Mouse (Mus musculus): ENCODE measurements around the gene Spag5. TPM values are rescaled to one million over a fixed set of nuclear protein-coding genes. Genes with fewer than 3 reads are reported as not detected.

The Spag5 gene
- polyA plus RNA-seq, 1 experiment, result not detected

DNA sequence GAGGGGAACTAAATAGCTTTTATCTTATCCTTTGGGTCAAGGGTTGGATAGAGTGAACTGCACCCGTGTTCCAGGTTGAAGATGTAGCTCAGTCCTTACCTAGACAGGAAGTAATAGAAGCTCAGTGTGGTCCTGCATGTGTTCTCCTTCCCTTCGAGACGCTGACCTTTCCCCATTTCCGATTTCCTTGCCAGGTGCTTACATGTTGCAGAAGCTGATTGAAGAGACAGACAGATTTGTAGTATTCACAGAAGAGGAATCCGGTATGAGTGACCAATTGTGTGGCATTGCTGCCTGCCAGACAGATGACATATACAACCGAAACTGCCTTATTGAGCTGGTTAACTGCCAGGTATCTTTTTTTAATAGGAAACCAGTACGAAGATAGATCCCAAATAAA, 22.5 kb upstream of the Spag5 start:
- Histone ChIP-seq H3K4me3 (ENCODE audit: insufficient read depth, low read depth, low read length) (no peak overlapping the region), H3K4me1 (ENCODE audit: control insufficient read depth, insufficient read depth, low read length) (no peaks in the 10 kb centered on the region), H3K27ac (ENCODE audit: insufficient read depth, low read depth, low read length) (no peak overlapping the region)
- TF ChIP-seq POLR2A (IDR thresholded peaks at IDR 0.05; ENCODE audit: insufficient read depth, low read depth, low read length) (no peak), CTCF (IDR thresholded peaks at IDR 0.05; ENCODE audit: insufficient read depth, low read depth, low read length) (no peak)
- 81% methylated on average over 7 of the region's 7 CpGs for WGBS

- TF ChIP-seq POLR2A (IDR thresholded peaks at IDR 0.05; ENCODE audit: insufficient read depth, low read depth, low read length) (no peak), CTCF (IDR thresholded peaks at IDR 0.05; ENCODE audit: insufficient read depth, low read depth, low read length) (no peak)
- H3K4me3 ChIP-seq (ENCODE audit: insufficient read depth, low read depth, low read length), result no peak overlapping the region
- no peak overlapping the region for H3K27ac ChIP-seq (ENCODE audit: insufficient read depth, low read depth, low read length)
- WGBS, result 50% methylated on average over 4 of the region's 4 CpGs
- no peaks in the 10 kb centered on the region for H3K4me1 ChIP-seq (ENCODE audit: control insufficient read depth, insufficient read depth, low read length)
These were observed 21.7 kb upstream of the Spag5 start for GRCm38 (mm10) chr11:78279586-78279985.

GRCm38 (mm10) chr11:78289146-78289763, 12.1 kb upstream of the Spag5 start:
- no peak overlapping the region for H3K27ac ChIP-seq (ENCODE audit: insufficient read depth, low read depth, low read length)
- H3K4me3 ChIP-seq (ENCODE audit: insufficient read depth, low read depth, low read length), result no peak overlapping the region
- TF ChIP-seq CTCF (IDR thresholded peaks at IDR 0.05; ENCODE audit: insufficient read depth, low read depth, low read length) (no peak), POLR2A (IDR thresholded peaks at IDR 0.05; ENCODE audit: insufficient read depth, low read depth, low read length) (no peak)
- no peaks in the 10 kb centered on the region for H3K4me1 ChIP-seq (ENCODE audit: control insufficient read depth, insufficient read depth, low read length)
- WGBS, result 87% methylated on average over 7 of the region's 7 CpGs

GRCm38 (mm10) chr11:78290654-78291053, 10.7 kb upstream of the Spag5 start, which contains the start of gene BC030499:
Gene BC030499, plus strand, starts transcription at chr11:78290841.
- TF ChIP-seq POLR2A (IDR thresholded peaks at IDR 0.05; ENCODE audit: insufficient read depth, low read depth, low read length), result no peak
- no peak for TF ChIP-seq CTCF (IDR thresholded peaks at IDR 0.05; ENCODE audit: insufficient read depth, low read depth, low read length)
- 59% methylated on average over 4 of the region's 4 CpGs for WGBS

GRCm38 (mm10) chr11:78294585-78294984, 6.7 kb upstream of the Spag5 start:
- WGBS, result 95% methylated on average over 6 of the region's 6 CpGs
- Histone ChIP-seq H3K4me3 (ENCODE audit: insufficient read depth, low read depth, low read length) (no peak overlapping the region), H3K27ac (ENCODE audit: insufficient read depth, low read depth, low read length) (no peak overlapping the region), H3K4me1 (ENCODE audit: control insufficient read depth, insufficient read depth, low read length) (no peaks in the 10 kb centered on the region)
- no peak for TF ChIP-seq POLR2A (IDR thresholded peaks at IDR 0.05; ENCODE audit: insufficient read depth, low read depth, low read length)
- no peak for TF ChIP-seq CTCF (IDR thresholded peaks at IDR 0.05; ENCODE audit: insufficient read depth, low read depth, low read length)

More at GRCm38 (mm10) chr11:78290654-78291053, 10.7 kb upstream of the Spag5 start, which contains the start of gene BC030499:
- Histone ChIP-seq H3K27ac (ENCODE audit: insufficient read depth, low read depth, low read length) (no peak within 1 kb of the TSS; the same call in none of the 2 replicates), H3K4me3 (ENCODE audit: insufficient read depth, low read depth, low read length) (no peak within 1 kb of the TSS), H3K4me1 (ENCODE audit: control insufficient read depth, insufficient read depth, low read length) (no peaks in the 10 kb centered on the region)

DNA sequence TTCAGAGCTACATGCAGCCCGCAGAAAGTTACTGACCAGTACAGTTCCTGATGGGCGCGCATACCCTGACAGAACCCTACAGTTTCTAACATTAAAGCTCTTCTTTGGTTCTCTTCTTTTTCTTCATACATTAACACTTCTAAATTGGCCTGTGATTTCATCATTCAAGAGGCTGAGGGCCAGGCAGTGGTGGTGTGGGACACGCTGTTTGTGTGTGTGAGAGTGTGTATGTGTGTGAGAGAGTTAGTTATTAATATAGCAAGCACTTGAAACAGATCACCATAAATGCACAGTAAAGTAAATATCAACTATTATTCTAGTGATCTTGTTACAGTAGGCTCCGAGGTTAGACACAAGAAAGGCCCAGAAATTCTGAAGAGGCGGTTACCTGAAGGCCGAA, 412 bp upstream of the Spag5 start:
- H3K27ac ChIP-seq (ENCODE audit: insufficient read depth, low read depth, low read length), result no peak overlapping the region
- 60% methylated on average over 7 of the region's 7 CpGs for WGBS
- TF ChIP-seq POLR2A (IDR thresholded peaks at IDR 0.05; ENCODE audit: insufficient read depth, low read depth, low read length), result no peak
- no peak for TF ChIP-seq CTCF (IDR thresholded peaks at IDR 0.05; ENCODE audit: insufficient read depth, low read depth, low read length)
- H3K4me3 ChIP-seq (ENCODE audit: insufficient read depth, low read depth, low read length), result peak overlapping the region; percentile 42
- peaks cover 6% of the 10 kb centered on the region; the same call in 1 of the 2 replicates for H3K4me1 ChIP-seq (ENCODE audit: control insufficient read depth, insufficient read depth, low read length)

GRCm38 (mm10) chr11:78305272-78305671, 3.9 kb downstream of the Spag5 start:
- TF ChIP-seq CTCF (IDR thresholded peaks at IDR 0.05; ENCODE audit: insufficient read depth, low read depth, low read length) (no peak), POLR2A (IDR thresholded peaks at IDR 0.05; ENCODE audit: insufficient read depth, low read depth, low read length) (no peak)

DNA sequence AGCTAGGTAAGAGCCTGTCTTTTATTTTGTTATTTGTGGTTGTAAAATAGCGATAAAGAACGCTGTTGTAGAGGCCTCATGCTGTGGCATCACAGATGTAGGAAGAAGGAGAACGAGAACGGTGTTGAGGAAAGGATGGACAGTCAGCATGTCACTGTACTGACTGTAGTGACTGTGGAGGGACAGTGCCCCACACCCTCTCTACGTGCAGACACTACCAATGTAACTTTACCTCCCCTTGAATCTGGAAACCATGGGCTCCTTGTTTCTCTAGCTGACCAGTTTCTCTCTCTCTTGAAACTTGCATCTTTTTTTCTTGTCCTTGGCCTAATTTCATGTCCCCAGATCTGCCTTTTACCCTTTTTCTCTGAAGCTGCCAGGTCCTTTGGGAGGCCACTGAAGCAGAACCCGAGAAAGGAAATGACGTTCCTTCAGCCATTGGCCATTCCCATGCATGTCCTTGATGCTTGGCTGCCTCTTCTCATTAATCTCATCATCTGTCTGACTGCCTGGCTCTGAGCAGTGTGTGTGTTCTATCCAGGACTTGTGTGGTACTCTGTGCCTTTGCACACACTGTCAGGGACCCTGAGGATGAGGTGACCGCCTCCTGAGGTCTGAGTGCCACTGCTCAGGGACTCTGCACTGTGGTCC, 9.7 kb downstream of the Spag5 start:
- 80% methylated on average over 8 of the region's 8 CpGs for WGBS
- Histone ChIP-seq H3K4me3 (ENCODE audit: insufficient read depth, low read depth, low read length) (no peak overlapping the region), H3K4me1 (ENCODE audit: control insufficient read depth, insufficient read depth, low read length) (no peaks in the 10 kb centered on the region), H3K27ac (ENCODE audit: insufficient read depth, low read depth, low read length) (no peak overlapping the region)
- no peak for TF ChIP-seq CTCF (IDR thresholded peaks at IDR 0.05; ENCODE audit: insufficient read depth, low read depth, low read length)
- no peak for TF ChIP-seq POLR2A (IDR thresholded peaks at IDR 0.05; ENCODE audit: insufficient read depth, low read depth, low read length)

More at GRCm38 (mm10) chr11:78305272-78305671, 3.9 kb downstream of the Spag5 start:
- Histone ChIP-seq H3K4me3 (ENCODE audit: insufficient read depth, low read depth, low read length) (no peak overlapping the region), H3K27ac (ENCODE audit: insufficient read depth, low read depth, low read length) (no peak overlapping the region), H3K4me1 (ENCODE audit: control insufficient read depth, insufficient read depth, low read length) (peaks cover 6% of the 10 kb centered on the region; the same call in 1 of the 2 replicates)
- 89% methylated on average over 4 of the region's 4 CpGs for WGBS

DNA sequence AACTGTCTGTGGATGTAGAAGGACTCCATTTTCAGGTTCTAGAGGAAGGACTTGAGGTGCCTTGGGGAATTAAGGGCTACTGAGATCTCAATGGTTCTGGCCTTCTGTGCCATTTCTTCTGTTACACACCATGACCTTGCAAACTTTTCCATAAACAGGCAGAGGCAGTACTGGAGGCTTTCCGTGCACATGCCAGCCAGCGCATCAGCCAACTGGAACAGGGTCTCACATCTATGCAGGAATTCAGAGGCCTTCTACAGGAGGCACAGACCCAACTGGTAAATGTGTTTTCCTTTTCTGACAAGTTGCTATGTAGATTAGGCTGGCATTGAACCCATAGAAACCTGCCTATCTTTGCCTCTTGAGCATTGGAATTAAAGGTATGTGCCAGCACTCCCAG, 12.3 kb downstream of the Spag5 start:
- 90% methylated on average over 2 of the region's 2 CpGs for WGBS

More for the DNA sequence above, 12.3 kb downstream of the Spag5 start:
- Histone ChIP-seq H3K4me1 (ENCODE audit: control insufficient read depth, insufficient read depth, low read length) (no peaks in the 10 kb centered on the region), H3K4me3 (ENCODE audit: insufficient read depth, low read depth, low read length) (no peak overlapping the region), H3K27ac (ENCODE audit: insufficient read depth, low read depth, low read length) (no peak overlapping the region)
- no peak for TF ChIP-seq POLR2A (IDR thresholded peaks at IDR 0.05; ENCODE audit: insufficient read depth, low read depth, low read length)
- no peak for TF ChIP-seq CTCF (IDR thresholded peaks at IDR 0.05; ENCODE audit: insufficient read depth, low read depth, low read length)
